Mouse (Mus musculus): ENCODE data around the gene Nipsnap1. TPM values are rescaled to one million over a fixed set of nuclear protein-coding genes. Genes with fewer than 3 reads are reported as not detected.

Nipsnap1 gene
- total and polyA plus RNA-seq, 3 experiments = 53.5 to 97.9 (median 79.3) TPM

DNA sequence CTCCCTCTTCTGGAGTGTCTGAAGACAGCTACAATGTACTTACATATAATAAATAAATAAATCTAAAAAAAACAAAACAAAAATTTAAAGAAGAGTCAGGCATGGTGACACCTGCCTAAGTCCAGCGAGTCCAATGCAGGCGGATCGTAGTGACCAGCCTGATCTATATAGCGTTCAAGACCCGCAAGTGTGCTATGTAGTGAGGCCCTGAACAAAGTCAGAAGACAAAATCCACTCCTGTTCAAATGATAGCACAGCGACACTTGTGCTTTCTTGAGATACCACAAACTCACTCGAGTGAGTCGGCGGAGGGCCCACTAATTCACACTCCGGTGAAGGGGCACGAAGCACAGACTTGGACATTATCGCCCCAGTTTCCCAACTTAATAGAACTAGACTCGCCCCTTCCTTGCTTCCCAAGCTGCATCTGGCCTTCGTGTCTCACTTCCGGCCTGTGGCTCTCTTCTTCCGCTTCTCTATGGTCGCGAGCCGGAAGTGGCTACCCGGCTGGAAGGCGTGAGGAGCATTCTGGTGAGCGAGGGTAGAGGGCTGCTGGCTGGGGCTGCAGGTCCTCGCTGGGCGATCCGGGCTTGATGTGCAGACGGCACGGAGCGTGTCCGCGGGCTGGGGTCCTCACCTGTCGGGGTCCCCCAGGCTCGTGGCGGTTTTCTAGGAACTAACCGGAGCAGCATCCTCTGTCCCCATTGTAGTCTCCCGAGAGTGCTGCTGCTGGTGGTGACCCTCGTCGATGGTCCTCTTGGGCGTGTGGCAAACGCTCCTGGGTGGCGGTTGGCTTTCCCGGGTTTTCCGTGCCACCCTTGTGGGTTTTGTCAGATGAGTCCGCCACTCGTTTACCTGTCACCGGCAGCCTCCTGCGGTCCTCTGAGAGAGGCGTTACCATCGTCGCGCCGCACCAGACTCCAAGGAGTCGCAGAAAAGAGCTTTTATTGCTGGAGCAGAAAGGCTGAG is 21.4 kb downstream of the Nipsnap1 start, which contains the start of gene Thoc5 (continued):
- TF ChIP-seq ZMIZ1 (IDR thresholded peaks at IDR 0.05; ENCODE audit: low read depth, low read length) (peak; percentile 84; the same call in 1 of the 2 replicates), CTCF (conservative IDR thresholded peaks at IDR 0.05 in 1 of 2, IDR thresholded peaks at IDR 0.05 in 1 of 2; ENCODE audit: low read depth in 2 of 2, low read length in 2 of 2) (no peak), ZKSCAN1 (IDR thresholded peaks at IDR 0.05; ENCODE audit: borderline replicate concordance, low read depth, low read length) (no peak), UBTF (IDR thresholded peaks at IDR 0.05; ENCODE audit: low read depth, low read length) (no peak), TCF12 (IDR thresholded peaks at IDR 0.05; ENCODE audit: low read depth, low read length) (peak; percentile 76), E2F4 (IDR thresholded peaks at IDR 0.05; ENCODE audit: insufficient replicate concordance, low read depth, low read length) (no peak), CHD2 (IDR thresholded peaks at IDR 0.05; ENCODE audit: low read length) (peak; percentile 35; the same call in 1 of the 2 replicates), BHLHE40 (IDR thresholded peaks at IDR 0.05; ENCODE audit: low read depth, low read length) (no peak), CHD1 (IDR thresholded peaks at IDR 0.05; ENCODE audit: low read depth, low read length) (no peak), GABPA (IDR thresholded peaks at IDR 0.05; ENCODE audit: insufficient replicate concordance, low read depth, low read length) (no peak; the same call in 1 of the 2 replicates), POLR2A (IDR thresholded peaks at IDR 0.05; ENCODE audit: low read depth, low read length) (peak; percentile 95), SMC3 (IDR thresholded peaks at IDR 0.05; ENCODE audit: low read depth, low read length) (no peak), ETS1 (conservative IDR thresholded peaks at IDR 0.05; ENCODE audit: low read depth, low read length) (no peak), KAT2A (IDR thresholded peaks at IDR 0.05; ENCODE audit: insufficient replicate concordance, low read length) (peak; percentile 87; the same call in 1 of the 2 replicates)

DNA sequence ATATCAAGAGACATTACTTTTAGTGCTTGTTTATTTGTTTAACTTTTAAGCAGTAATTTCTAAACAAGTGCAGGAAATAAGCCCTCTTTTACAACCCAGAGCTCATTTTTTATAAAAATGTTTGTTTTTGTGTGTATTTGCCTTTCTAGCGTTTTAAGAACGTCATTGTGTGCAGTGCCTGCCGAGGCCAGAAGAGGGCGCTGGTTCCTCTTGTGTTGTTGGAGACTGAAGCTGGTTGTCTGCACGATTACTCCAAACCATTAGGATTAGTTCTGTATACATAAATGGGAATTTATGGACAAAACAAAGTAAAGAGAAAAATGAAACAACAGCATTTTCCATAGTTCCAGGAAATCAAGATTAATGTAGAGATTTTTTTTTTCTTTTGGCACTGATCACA is 26.7 kb downstream of the Nipsnap1 start:
- no peak overlapping the region for H3K4me3 ChIP-seq (replicated peaks in 1 of 3; ENCODE audit: low read depth in 2 of 3, low read length in 2 of 3, poor library complexity in 1 of 3)
- TF ChIP-seq USF1 (IDR thresholded peaks at IDR 0.05; ENCODE audit: low read depth, low read length) (no peak), SMC3 (IDR thresholded peaks at IDR 0.05; ENCODE audit: low read depth, low read length) (peak; percentile 11; the same call in 1 of the 2 replicates), CTCF (conservative IDR thresholded peaks at IDR 0.05 in 1 of 2, IDR thresholded peaks at IDR 0.05 in 1 of 2; ENCODE audit: low read depth in 2 of 2, low read length in 2 of 2) (peak; percentile 64 to 79)
- H3K79me2 ChIP-seq (replicated peaks; ENCODE audit: control insufficient read depth, extremely low read depth, insufficient read depth, poor library complexity, severe bottlenecking) = peaks cover 23% of the 10 kb centered on the region
- dilution Hi-C loops (cut with MboI; ENCODE audit: extremely low pct_ligation_motif_present, extremely low pct_unique_long_range_greater_than_20kb, low sequenced_read_pairs) (no loop called here), in situ Hi-C loops (cut with MboI; ENCODE audit: low pct_ligation_motif_present, low pct_unique_long_range_greater_than_20kb, low sequenced_read_pairs) (no loop called here)
- no peak overlapping the region for H3K4me2 ChIP-seq (ENCODE audit: insufficient read depth, low read depth, poor library complexity, severe bottlenecking)
- no peak overlapping the region for H3K27ac ChIP-seq (ENCODE audit: insufficient read depth, low read depth)
- no peak overlapping the region for H3K9ac ChIP-seq (ENCODE audit: insufficient read depth, low read depth)
- peaks cover 4 to 18% of the 10 kb centered on the region in 2 experiments; a peak in 3 of 4 replicates for H3K4me1 ChIP-seq (ENCODE audit: control insufficient read depth in 1 of 2, insufficient read depth in 2 of 2)
- H3K27me3 ChIP-seq (replicated peaks) = no peaks in the 10 kb centered on the region
- H3K36me3 ChIP-seq (replicated peaks in 1 of 2; ENCODE audit: control insufficient read depth in 1 of 2, insufficient read depth in 1 of 2, low read length in 1 of 2) = peaks cover 44 to 72% of the 10 kb centered on the region in 2 experiments
- peak; percentile 52 for DNase-seq (ENCODE audit: extremely low read depth)
- H3K9me3 ChIP-seq (replicated peaks; ENCODE audit: low read length) = no peaks in the 10 kb centered on the region

DNA sequence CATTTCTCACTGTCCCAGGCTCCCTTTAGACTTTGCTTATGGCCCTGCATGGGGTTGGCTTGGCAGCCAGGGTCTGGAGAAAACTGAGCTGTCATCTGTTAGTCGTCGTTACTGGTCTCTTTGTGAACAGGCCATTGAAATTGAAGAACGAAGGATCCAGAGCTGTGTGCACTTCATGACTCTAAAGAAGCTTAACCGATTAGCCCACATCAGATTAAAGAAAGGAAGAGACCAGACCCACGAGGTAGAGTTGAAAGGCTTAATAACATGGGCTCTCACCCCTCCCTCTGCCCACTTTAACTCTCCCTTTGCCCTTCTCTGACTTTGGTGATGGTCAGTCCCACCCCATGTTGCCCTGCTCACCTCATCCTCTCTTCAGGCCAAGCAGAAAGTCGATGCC is 28.2 kb downstream of the Nipsnap1 start:
- no peak overlapping the region for H3K9ac ChIP-seq (ENCODE audit: insufficient read depth, low read depth)
- H3K27me3 ChIP-seq (replicated peaks) = no peaks in the 10 kb centered on the region
- no peak for DNase-seq (ENCODE audit: extremely low read depth)
- H3K4me2 ChIP-seq (ENCODE audit: insufficient read depth, low read depth, poor library complexity, severe bottlenecking) = no peak overlapping the region
- no peaks in the 10 kb centered on the region for H3K9me3 ChIP-seq (replicated peaks; ENCODE audit: low read length)
- H3K36me3 ChIP-seq (replicated peaks in 1 of 2; ENCODE audit: control insufficient read depth in 1 of 2, insufficient read depth in 1 of 2, low read length in 1 of 2) = peaks cover 51 to 78% of the 10 kb centered on the region in 2 experiments
- in situ Hi-C loops (cut with MboI; ENCODE audit: low pct_ligation_motif_present, low pct_unique_long_range_greater_than_20kb, low sequenced_read_pairs) = no loop called here
- TF ChIP-seq JUN (IDR thresholded peaks at IDR 0.05; ENCODE audit: insufficient read depth, low read depth, low read length) (no peak), SMC3 (IDR thresholded peaks at IDR 0.05; ENCODE audit: low read depth, low read length) (no peak), MAFK (IDR thresholded peaks at IDR 0.05; ENCODE audit: insufficient replicate concordance, low read length) (no peak), TCF12 (IDR thresholded peaks at IDR 0.05; ENCODE audit: low read depth, low read length) (no peak), MYC (IDR thresholded peaks at IDR 0.05; ENCODE audit: low read depth, low read length) (no peak), ZNF384 (IDR thresholded peaks at IDR 0.05; ENCODE audit: low read depth, low read length) (no peak), EP300 (IDR thresholded peaks at IDR 0.05; ENCODE audit: low read length) (no peak), CTCF (conservative IDR thresholded peaks at IDR 0.05 in 1 of 2, IDR thresholded peaks at IDR 0.05 in 1 of 2; ENCODE audit: low read depth in 2 of 2, low read length in 2 of 2) (no peak), ZMIZ1 (IDR thresholded peaks at IDR 0.05; ENCODE audit: low read depth, low read length) (no peak), MAX (IDR thresholded peaks at IDR 0.05; ENCODE audit: low read length) (no peak), RCOR1 (conservative IDR thresholded peaks at IDR 0.05; ENCODE audit: low read depth, low read length) (no peak), RAD21 (IDR thresholded peaks at IDR 0.05; ENCODE audit: low read depth, low read length) (no peak), HCFC1 (IDR thresholded peaks at IDR 0.05; ENCODE audit: low read depth, low read length) (no peak), USF1 (IDR thresholded peaks at IDR 0.05; ENCODE audit: low read depth, low read length) (no peak), PAX5 (IDR thresholded peaks at IDR 0.05; ENCODE audit: low read length) (no peak), CHD1 (IDR thresholded peaks at IDR 0.05; ENCODE audit: low read depth, low read length) (no peak)
- H3K4me1 ChIP-seq (ENCODE audit: control insufficient read depth in 1 of 2, insufficient read depth in 2 of 2) = peaks cover 0 to 6% of the 10 kb centered on the region in 2 experiments; a peak in 2 of 4 replicates
- dilution Hi-C loops (cut with MboI; ENCODE audit: extremely low pct_ligation_motif_present, extremely low pct_unique_long_range_greater_than_20kb, low sequenced_read_pairs) = no loop called here
- H3K79me2 ChIP-seq (replicated peaks; ENCODE audit: control insufficient read depth, extremely low read depth, insufficient read depth, poor library complexity, severe bottlenecking) = peaks cover 8% of the 10 kb centered on the region
- no peak overlapping the region for H3K27ac ChIP-seq (ENCODE audit: insufficient read depth, low read depth)
- no peak overlapping the region for H3K4me3 ChIP-seq (replicated peaks in 1 of 3; ENCODE audit: low read depth in 2 of 3, low read length in 2 of 3, poor library complexity in 1 of 3)

Data from CH12.LX (cell line).